Mouse (Mus musculus): Measurements from ENCODE around the gene Agl. TPM values are rescaled to one million over a fixed set of nuclear protein-coding genes. Genes with fewer than 3 reads are reported as not detected.
A peak's percentile ranks its signal among the peaks of the same experiment; 100 is the strongest.

Agl gene
- polyA plus RNA-seq, 1 experiment from 2014 or later = 17.7 TPM

GRCm38 (mm10) chr3:116835350-116835749 lies 27.4 kb upstream of the Agl start:
- H3K4me1 ChIP-seq = no peaks in the 10 kb centered on the region
- 75% methylated on average over 4 of the region's 4 CpGs for WGBS
- no peaks in the 10 kb centered on the region for H3K36me3 ChIP-seq
- H3K9ac ChIP-seq = no peak overlapping the region
- H3K4me3 ChIP-seq = no peak overlapping the region
- no peak overlapping the region for H3K27ac ChIP-seq
- H3K27me3 ChIP-seq (replicated peaks) = no peaks in the 10 kb centered on the region
- H3K4me2 ChIP-seq (replicated peaks) = peak overlapping the region; percentile 69
- no peak for ATAC-seq (ENCODE audit: low FRiP score, low read depth)
- no peaks in the 10 kb centered on the region for H3K9me3 ChIP-seq

- WGBS = 93% methylated on average over 6 of the region's 6 CpGs
Observed at GRCm38 (mm10) chr3:116834241-116834640, 26.3 kb upstream of the Agl start.

GRCm38 (mm10) chr3:116833491-116833890 lies 25.5 kb upstream of the Agl start:
- WGBS = 88% methylated on average over 4 of the region's 4 CpGs

More at GRCm38 (mm10) chr3:116834241-116834640, 26.3 kb upstream of the Agl start:
- Histone ChIP-seq H3K4me1 (no peaks in the 10 kb centered on the region), H3K27me3 (replicated peaks) (no peaks in the 10 kb centered on the region), H3K4me3 (no peak overlapping the region), H3K36me3 (no peaks in the 10 kb centered on the region), H3K27ac (no peak overlapping the region), H3K4me2 (replicated peaks) (no peak overlapping the region), H3K9ac (no peak overlapping the region), H3K9me3 (no peaks in the 10 kb centered on the region)
- ATAC-seq (ENCODE audit: low FRiP score, low read depth) = no peak

GRCm38 (mm10) chr3:116832526-116833310 lies 24.8 kb upstream of the Agl start:
- no peaks in the 10 kb centered on the region for H3K9me3 ChIP-seq
- no peaks in the 10 kb centered on the region for H3K36me3 ChIP-seq
- no peak overlapping the region for H3K4me2 ChIP-seq (replicated peaks)
- H3K4me1 ChIP-seq = no peaks in the 10 kb centered on the region
- no peak overlapping the region for H3K4me3 ChIP-seq
- WGBS = 92% methylated on average over 7 of the region's 7 CpGs
- ATAC-seq (ENCODE audit: low FRiP score, low read depth) = no peak
- H3K27ac ChIP-seq = no peak overlapping the region
- no peaks in the 10 kb centered on the region for H3K27me3 ChIP-seq (replicated peaks)
- H3K9ac ChIP-seq = no peak overlapping the region

More at GRCm38 (mm10) chr3:116833491-116833890, 25.5 kb upstream of the Agl start:
- H3K4me3 ChIP-seq = no peak overlapping the region
- no peaks in the 10 kb centered on the region for H3K27me3 ChIP-seq (replicated peaks)
- no peak overlapping the region for H3K4me2 ChIP-seq (replicated peaks)
- H3K9ac ChIP-seq = no peak overlapping the region
- no peak for ATAC-seq (ENCODE audit: low FRiP score, low read depth)
- no peaks in the 10 kb centered on the region for H3K4me1 ChIP-seq
- no peaks in the 10 kb centered on the region for H3K36me3 ChIP-seq
- H3K27ac ChIP-seq = no peak overlapping the region
- H3K9me3 ChIP-seq = no peaks in the 10 kb centered on the region

- 86% methylated on average over 5 of the region's 5 CpGs for WGBS
- no peak overlapping the region for H3K4me3 ChIP-seq
Observed at GRCm38 (mm10) chr3:116831324-116831723, 23.4 kb upstream of the Agl start.

GRCm38 (mm10) chr3:116829274-116829920 lies 21.4 kb upstream of the Agl start:
- H3K9ac ChIP-seq = no peak overlapping the region
- no peaks in the 10 kb centered on the region for H3K4me1 ChIP-seq
- no peaks in the 10 kb centered on the region for H3K27me3 ChIP-seq (replicated peaks)
- no peak overlapping the region for H3K4me3 ChIP-seq
- H3K27ac ChIP-seq = no peak overlapping the region
- no peaks in the 10 kb centered on the region for H3K36me3 ChIP-seq
- WGBS = 87% methylated on average over 10 of the region's 10 CpGs
- ATAC-seq (ENCODE audit: low FRiP score, low read depth) = no peak
- no peaks in the 10 kb centered on the region for H3K9me3 ChIP-seq
- H3K4me2 ChIP-seq (replicated peaks) = no peak overlapping the region

More at GRCm38 (mm10) chr3:116831324-116831723, 23.4 kb upstream of the Agl start:
- ATAC-seq (ENCODE audit: low FRiP score, low read depth) = no peak
- no peaks in the 10 kb centered on the region for H3K9me3 ChIP-seq
- no peaks in the 10 kb centered on the region for H3K36me3 ChIP-seq
- no peak overlapping the region for H3K27ac ChIP-seq
- H3K27me3 ChIP-seq (replicated peaks) = no peaks in the 10 kb centered on the region
- no peak overlapping the region for H3K4me2 ChIP-seq (replicated peaks)
- H3K4me1 ChIP-seq = no peaks in the 10 kb centered on the region
- no peak overlapping the region for H3K9ac ChIP-seq

- WGBS = 85% methylated on average over 4 of the region's 4 CpGs
- H3K9ac ChIP-seq = no peak overlapping the region
- H3K4me1 ChIP-seq = no peaks in the 10 kb centered on the region
- no peaks in the 10 kb centered on the region for H3K27me3 ChIP-seq (replicated peaks)
- H3K9me3 ChIP-seq = no peaks in the 10 kb centered on the region
- no peak overlapping the region for H3K4me3 ChIP-seq
- no peak overlapping the region for H3K4me2 ChIP-seq (replicated peaks)
- no peak for ATAC-seq (ENCODE audit: low FRiP score, low read depth)
- no peaks in the 10 kb centered on the region for H3K36me3 ChIP-seq
- no peak overlapping the region for H3K27ac ChIP-seq
Observed at GRCm38 (mm10) chr3:116826471-116827215, 18.7 kb upstream of the Agl start.

- 94% methylated on average over 7 of the region's 7 CpGs for WGBS
- Histone ChIP-seq H3K9me3 (no peaks in the 10 kb centered on the region), H3K27me3 (replicated peaks) (no peaks in the 10 kb centered on the region), H3K9ac (no peak overlapping the region), H3K36me3 (no peaks in the 10 kb centered on the region), H3K4me1 (no peaks in the 10 kb centered on the region), H3K4me3 (no peak overlapping the region), H3K4me2 (replicated peaks) (no peak overlapping the region), H3K27ac (no peak overlapping the region)
- ATAC-seq (ENCODE audit: low FRiP score, low read depth) = no peak
Observed at GRCm38 (mm10) chr3:116817231-116817630, 9.3 kb upstream of the Agl start.

- H3K36me3 ChIP-seq = no peaks in the 10 kb centered on the region
- no peak for ATAC-seq (ENCODE audit: low FRiP score, low read depth)
Observed at GRCm38 (mm10) chr3:116816674-116817215, 8.8 kb upstream of the Agl start.

GRCm38 (mm10) chr3:116815916-116816315 lies 8.0 kb upstream of the Agl start:
- Histone ChIP-seq H3K4me3 (no peak overlapping the region), H3K4me2 (replicated peaks) (no peak overlapping the region), H3K36me3 (no peaks in the 10 kb centered on the region), H3K9ac (no peak overlapping the region), H3K27ac (no peak overlapping the region), H3K27me3 (replicated peaks) (no peaks in the 10 kb centered on the region), H3K4me1 (no peaks in the 10 kb centered on the region), H3K9me3 (no peaks in the 10 kb centered on the region)
- ATAC-seq (ENCODE audit: low FRiP score, low read depth) = no peak
- WGBS = 72% methylated on average over 4 of the region's 4 CpGs

More at GRCm38 (mm10) chr3:116816674-116817215, 8.8 kb upstream of the Agl start:
- H3K4me3 ChIP-seq = no peak overlapping the region
- no peaks in the 10 kb centered on the region for H3K9me3 ChIP-seq
- H3K27ac ChIP-seq = no peak overlapping the region
- no peaks in the 10 kb centered on the region for H3K4me1 ChIP-seq
- no peaks in the 10 kb centered on the region for H3K27me3 ChIP-seq (replicated peaks)
- H3K9ac ChIP-seq = no peak overlapping the region
- H3K4me2 ChIP-seq (replicated peaks) = no peak overlapping the region
- 88% methylated on average over 3 of the region's 3 CpGs for WGBS

GRCm38 (mm10) chr3:116815305-116815797 lies 7.4 kb upstream of the Agl start:
- Histone ChIP-seq H3K4me2 (replicated peaks) (no peak overlapping the region), H3K4me1 (no peaks in the 10 kb centered on the region), H3K36me3 (no peaks in the 10 kb centered on the region), H3K9ac (no peak overlapping the region), H3K27ac (no peak overlapping the region), H3K4me3 (no peak overlapping the region), H3K27me3 (replicated peaks) (no peaks in the 10 kb centered on the region), H3K9me3 (no peaks in the 10 kb centered on the region)
- ATAC-seq (ENCODE audit: low FRiP score, low read depth) = no peak
- 80% methylated on average over 6 of the region's 6 CpGs for WGBS

- Histone ChIP-seq H3K27ac (no peak overlapping the region), H3K9ac (no peak overlapping the region), H3K4me1 (peaks cover 3% of the 10 kb centered on the region), H3K9me3 (no peaks in the 10 kb centered on the region), H3K4me3 (no peak overlapping the region), H3K4me2 (replicated peaks) (no peak overlapping the region), H3K27me3 (replicated peaks) (no peaks in the 10 kb centered on the region), H3K36me3 (no peaks in the 10 kb centered on the region)
- 94% methylated on average over 2 of the region's 2 CpGs for WGBS
- ATAC-seq (ENCODE audit: low FRiP score, low read depth) = no peak
Observed at GRCm38 (mm10) chr3:116812946-116813345, 5.0 kb upstream of the Agl start.
